Mouse (Mus musculus) brown adipose tissue, adult 24 weeks (tissue): ENCODE results near the gene Tspan32. TPM values are rescaled to one million over a fixed set of nuclear protein-coding genes. Genes with fewer than 3 reads are reported as not detected.

Experiments used
- H3K27ac ChIP-seq: fragments of 200-500 bp; replicated peaks from 2 replicates; pipeline ENCODE4 v1.5.1; 2012; ENCODE audit warnings: low read depth, mild to moderate bottlenecking, low read length
- H3K4me1 ChIP-seq: fragments of 200-500 bp; 2 replicates; pipeline ENCODE4 v1.6.1; 2012; ENCODE audit warnings: low read length, mixed read lengths; ENCODE audit not compliant: control insufficient read depth, insufficient read depth, insufficient read length
- H3K4me3 ChIP-seq: fragments of 200-500 bp; 2 replicates; pipeline ENCODE4 v1.5.1; 2012; ENCODE audit warnings: low read depth, mild to moderate bottlenecking, low read length, moderate library complexity; ENCODE audit not compliant: insufficient read depth
- polyA plus RNA-seq: library from polyadenylated mRNA; stranded (reverse); fragments of >200 nt; gene quantifications from 2 replicates; pipeline ENCODE4 v1.2.4, GENCODE M21; 2012; ENCODE audit not compliant: missing spikeins, insufficient read depth, insufficient read length

Tspan32 gene
- polyA plus RNA-seq, 1 experiment, result 0.83 TPM

DNA sequence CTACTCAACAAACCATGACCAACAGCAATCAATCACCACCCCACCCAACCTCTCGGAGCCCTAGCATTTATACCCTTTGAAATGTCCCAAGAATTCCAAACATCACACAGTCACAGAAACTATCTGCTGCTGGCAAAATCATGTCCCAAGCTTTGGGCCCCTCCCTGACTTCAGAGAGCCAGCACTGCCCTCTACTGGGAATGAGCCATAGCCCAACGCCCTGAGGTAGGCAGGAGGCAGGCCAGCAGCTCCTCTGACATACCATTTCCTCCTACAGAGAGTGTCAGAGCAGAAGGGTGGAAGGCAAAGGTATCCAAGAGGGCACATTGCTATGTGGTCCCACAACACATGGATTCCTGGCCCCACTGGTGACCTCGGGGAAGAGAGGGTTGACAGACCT lies 2.2 kb upstream of the Tspan32 start:
- Histone ChIP-seq H3K4me3 (no peak overlapping the region), H3K4me1 (no peaks in the 10 kb centered on the region)

DNA sequence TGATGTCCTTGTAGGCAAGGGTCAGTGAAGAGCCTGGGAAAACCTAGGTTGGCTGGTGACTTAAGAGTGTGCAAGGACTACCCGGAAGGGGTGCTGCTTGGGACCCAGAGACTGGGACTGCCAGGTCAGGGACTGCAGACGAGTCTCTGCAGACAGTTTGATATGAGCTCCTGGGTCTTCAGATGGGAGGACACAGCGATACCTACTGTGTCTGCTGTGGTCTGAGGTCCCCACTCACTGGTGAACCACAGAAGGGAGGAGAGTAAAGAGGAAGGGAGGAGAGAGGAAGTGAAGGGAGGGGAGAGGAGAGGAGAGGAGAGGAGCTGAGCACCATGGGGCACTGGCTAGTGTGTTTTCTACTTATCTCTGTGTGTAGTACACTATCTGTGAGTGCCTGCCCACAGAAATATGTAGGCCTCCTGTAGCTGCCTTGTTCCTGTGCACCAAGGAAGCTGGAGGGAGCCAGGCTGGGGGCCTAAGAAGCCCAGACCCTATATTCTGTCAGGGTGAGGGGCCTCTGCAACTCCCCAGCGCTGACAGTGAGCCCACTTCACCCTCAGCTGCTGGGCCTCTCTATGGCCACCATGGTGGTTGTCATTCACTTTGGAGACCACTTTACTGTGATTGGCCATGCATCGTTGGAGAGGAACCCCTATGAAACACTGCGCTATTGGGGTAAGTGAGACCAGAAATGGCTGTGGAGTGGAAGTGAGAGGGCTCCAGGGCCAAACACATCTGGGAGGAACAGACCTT lies 674 bp downstream of the Tspan32 start:
- Histone ChIP-seq H3K27ac (0 out of 2 replicates have a peak overlapping the region, but pooled peaks have one; percentile 19), H3K4me1 (peaks cover 10% of the 10 kb centered on the region), H3K4me3 (peak overlapping the region; percentile 9)

More for the DNA sequence above, 2.2 kb upstream of the Tspan32 start:
- no peak overlapping the region for H3K27ac ChIP-seq

DNA sequence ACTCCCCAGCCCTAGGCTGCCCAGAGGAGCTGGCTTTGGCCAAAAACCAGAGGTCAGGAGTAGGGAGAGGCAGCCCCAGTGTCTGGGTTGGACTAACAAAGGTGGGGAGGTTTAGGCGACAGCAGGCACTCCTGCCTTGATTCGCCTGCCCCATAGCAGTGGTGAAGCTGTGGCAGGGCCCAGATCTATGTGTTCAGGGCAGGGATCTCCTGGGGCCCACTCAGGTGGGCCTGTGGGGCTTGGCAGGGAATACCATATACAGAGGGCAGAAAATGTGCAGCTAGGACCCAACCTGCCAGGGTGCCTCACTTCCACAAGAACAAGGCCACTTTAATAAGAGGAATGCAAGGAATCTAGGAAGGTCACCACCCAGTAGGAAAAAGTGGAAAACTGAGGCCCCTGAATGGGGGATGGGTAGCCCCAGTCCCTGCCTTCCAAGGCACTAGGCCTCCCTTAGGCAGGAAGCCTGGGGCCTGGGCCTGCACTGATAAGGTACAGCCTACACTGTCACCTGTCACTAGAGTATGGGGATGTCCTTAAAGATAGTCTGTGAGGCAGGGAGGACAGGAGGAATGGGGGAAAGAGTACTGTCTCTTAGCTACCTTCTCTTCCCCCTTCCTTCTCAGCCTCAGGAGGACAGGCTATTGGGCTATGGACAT lies 1.4 kb downstream of the Tspan32 start:
- Histone ChIP-seq H3K4me1 (peaks cover 10% of the 10 kb centered on the region), H3K4me3 (peak overlapping the region; percentile 9), H3K27ac (0 out of 2 replicates have a peak overlapping the region, but pooled peaks have one; percentile 17)

DNA sequence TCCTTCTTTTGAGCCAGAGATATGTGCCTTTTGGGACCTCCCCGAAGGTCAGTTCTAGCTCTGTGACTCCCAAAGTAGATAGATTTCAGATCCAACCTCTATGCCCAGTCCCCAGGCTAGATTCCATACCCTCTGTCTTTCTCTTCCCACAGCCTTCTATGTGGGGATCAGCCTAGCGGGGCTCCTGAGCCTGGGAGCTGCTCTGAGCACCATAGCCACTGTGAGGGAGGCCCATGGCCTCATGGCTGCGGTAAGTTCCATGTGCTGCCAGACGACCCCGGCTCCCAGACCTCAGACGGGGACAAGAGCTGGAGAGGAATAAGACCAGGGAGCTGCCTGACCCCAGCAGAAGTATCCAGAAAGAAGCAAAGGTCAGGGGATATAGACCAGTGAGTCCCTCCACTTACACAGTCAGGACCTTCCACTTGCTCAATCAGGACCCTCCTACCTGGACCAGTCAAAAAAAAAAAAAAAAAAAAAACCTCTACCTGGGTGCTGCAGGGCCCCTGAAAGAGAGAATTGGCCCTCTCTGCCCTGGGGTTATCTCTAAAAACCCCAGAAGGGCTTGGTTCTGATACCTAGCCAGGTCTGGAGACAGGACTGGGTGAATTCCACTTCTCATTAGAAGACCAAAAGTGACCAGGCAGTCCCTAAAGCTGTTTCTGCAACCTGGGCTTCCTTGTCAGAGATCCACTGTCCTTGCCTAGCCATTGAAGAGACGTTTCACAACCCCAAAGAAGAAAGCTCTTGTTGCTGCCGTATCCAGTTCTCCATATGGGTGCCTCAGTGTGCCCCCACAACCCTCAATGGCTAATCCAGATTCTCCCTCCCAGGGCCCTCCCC lies 2.1 kb downstream of the Tspan32 start:
- peaks cover 10% of the 10 kb centered on the region for H3K4me1 ChIP-seq
- H3K4me3 ChIP-seq, result no peak overlapping the region
- no peak overlapping the region for H3K27ac ChIP-seq

DNA sequence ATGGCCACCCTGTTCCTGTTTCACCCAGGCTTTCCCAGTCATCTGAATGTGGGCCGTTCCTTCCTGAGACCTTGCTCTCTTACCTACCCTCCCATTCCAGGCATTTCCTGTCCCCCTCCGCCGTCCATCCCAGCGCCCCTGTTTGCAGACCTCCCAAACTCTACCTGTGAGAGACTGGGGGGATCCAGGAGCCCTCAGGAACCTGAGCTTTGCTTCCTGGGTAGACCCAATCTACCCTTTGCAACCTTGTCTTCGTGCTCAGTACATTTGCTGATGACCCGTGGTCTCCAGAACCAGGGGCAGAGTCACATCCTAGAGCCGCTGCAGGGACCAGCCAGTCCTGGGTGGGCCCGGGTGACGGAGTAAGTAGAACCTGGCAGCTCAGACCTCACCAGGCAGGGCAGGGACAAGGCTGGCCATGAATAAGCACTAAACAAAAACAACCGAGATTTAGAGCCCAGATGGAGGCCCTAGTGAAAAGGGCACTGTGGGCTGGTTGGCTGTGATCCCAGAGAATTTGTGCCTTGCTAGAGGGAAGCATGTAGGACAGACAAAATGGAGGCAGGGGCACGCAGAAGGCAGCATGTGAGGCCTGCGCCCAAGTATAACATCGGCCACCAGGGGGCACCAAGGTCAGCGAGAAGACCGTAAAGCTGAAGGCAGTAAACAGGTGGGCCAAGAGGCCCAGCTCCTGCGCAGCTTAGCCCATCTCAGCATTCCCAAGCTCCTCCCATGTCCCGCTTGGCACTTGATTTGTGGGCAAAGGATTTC lies 2.9 kb downstream of the Tspan32 start:
- H3K4me3 ChIP-seq, result peak overlapping the region; percentile 24
- H3K4me1 ChIP-seq, result peaks cover 10% of the 10 kb centered on the region
- peak overlapping the region; percentile 84 for H3K27ac ChIP-seq

DNA sequence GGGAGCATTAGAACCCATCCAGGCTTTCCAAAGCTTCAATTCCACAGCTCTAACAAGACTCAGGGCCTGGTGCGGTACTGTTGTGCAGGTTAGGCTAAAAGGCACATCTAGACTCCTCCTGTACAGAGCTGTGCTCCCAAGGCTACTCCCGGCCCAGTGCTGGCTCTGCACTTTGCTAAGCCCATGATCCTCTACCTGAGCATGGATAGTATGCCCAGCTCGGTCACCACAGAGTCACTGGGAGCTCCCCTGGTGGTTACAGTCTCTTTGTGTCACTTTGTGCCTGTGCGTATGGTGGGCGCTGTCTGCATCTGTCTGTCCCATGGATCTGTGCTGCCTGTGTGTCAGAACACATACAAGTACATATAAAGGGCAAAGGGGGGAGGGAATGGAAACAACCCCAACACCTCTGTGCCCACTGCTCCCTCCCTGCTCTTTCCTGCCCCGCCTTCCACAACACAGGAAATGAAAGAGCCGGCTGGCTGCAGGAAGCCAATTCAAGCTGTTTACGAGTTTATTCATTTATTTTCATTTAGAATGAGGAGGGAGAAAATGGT lies 3.6 kb downstream of the Tspan32 start:
- Histone ChIP-seq H3K4me3 (peak overlapping the region; percentile 24), H3K4me1 (peaks cover 13% of the 10 kb centered on the region), H3K27ac (peak overlapping the region; percentile 84)

DNA sequence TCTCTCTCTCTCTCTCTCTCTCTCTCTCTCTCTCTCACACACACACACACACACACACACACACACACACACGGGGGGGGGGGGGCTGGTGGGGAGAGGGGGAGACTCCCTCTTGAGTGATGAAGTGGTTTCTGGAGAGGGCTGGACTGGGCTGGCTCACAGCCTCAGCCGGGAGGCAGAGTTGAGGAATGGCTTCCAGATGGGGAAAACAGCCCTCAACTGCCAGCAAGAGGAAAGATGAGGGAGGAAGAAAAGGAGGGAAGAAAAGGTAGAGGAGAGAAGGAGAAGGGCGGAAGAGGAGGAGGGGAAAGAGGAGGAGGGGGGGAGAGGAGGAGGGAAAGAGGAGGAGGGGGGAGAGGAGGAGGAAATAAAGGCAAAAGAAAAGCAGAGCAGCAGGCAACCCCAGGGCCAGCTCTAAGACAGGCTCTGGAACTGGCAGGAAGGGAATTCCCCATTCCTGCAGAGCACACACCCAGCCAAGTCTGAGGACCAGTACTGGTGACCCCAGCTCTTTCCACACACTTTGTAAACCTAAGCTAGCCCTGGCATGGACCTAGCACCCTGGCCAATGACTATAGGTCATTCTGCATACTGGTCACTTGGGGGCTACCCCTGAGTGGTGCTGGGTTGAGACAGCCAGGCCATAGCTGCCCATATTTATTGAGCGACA lies 4.3 kb downstream of the Tspan32 start:
- H3K4me1 ChIP-seq, result peaks cover 17% of the 10 kb centered on the region
- no peak overlapping the region for H3K4me3 ChIP-seq
- H3K27ac ChIP-seq, result peak overlapping the region; percentile 84

DNA sequence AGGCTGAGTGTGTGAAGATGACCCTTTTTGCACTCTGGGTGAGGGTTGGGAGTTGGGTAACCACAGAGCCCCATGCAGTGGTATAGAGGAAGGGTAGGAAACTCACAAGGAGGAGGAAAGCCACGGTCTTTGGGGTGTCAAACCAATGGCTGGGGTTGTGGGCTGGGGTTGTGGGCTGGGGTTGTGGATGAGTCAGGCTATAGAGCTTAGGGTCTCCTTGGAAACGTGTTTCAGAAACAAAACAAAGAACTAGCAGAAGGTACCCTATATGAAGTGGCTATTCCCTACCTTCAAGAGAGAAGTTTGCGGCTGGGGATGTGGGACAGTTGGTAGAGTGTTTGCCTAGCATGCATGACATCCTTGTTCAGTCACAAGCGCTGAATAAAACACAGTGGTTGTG lies 5.2 kb downstream of the Tspan32 start:
- H3K27ac ChIP-seq, result 0 out of 2 replicates have a peak overlapping the region, but pooled peaks have one; percentile 84

DNA sequence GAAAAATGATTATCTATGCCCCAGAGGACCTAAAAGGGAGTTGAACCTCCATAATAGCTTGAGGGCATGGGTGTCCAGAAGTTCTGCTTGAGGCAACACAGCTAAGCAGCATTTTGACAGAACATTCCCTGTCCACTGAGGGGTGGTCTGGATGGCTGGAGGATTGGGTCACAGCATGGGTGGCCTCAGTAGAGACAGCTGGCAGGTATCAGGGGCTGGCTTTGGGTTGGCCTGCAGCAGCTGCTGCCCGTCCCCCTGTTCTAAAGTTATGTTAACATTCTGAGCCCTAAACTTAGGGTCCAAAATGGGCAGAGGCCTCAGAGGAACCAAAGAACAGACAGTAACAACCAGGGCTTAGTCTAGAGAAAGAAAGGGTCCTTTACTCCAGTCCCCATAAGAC lies 6.4 kb downstream of the Tspan32 start:
- Histone ChIP-seq H3K4me1 (peaks cover 35% of the 10 kb centered on the region), H3K4me3 (no peak overlapping the region), H3K27ac (no peak overlapping the region)

More for the DNA sequence above, 5.2 kb downstream of the Tspan32 start:
- Histone ChIP-seq H3K4me3 (no peak overlapping the region), H3K4me1 (peaks cover 23% of the 10 kb centered on the region)

DNA sequence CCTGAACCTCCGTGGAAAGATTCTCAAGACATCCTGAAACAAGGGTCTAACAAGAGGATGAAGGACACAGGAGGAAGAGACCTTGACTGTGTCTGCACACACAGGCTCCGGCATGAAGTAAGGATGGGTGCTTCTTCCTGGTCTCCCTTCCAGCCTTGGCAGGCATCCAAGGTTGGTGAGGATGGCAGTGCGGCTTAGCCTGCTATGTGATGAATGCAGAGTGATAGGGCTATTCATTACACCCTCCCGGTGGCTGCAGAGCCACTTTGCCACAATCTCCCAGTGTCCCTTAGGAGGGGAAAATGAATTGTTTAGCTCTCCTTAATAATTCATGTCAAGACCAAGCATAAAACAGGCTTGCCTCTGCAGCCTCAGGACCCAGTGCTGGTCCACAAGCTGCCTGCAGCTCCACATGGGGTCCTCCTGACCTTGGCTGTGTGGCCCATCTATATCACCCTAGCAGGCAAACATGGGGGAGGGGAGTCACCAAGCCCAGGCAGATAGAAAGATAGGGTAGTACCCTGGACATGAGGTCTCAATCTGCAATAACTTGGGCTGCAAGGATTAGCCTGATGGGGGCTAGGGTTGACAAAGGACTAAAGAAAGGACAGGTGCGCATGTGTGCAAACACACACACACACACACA lies 7.5 kb downstream of the Tspan32 start:
- H3K4me3 ChIP-seq, result no peak overlapping the region
- no peak overlapping the region for H3K27ac ChIP-seq
- peaks cover 44% of the 10 kb centered on the region for H3K4me1 ChIP-seq

DNA sequence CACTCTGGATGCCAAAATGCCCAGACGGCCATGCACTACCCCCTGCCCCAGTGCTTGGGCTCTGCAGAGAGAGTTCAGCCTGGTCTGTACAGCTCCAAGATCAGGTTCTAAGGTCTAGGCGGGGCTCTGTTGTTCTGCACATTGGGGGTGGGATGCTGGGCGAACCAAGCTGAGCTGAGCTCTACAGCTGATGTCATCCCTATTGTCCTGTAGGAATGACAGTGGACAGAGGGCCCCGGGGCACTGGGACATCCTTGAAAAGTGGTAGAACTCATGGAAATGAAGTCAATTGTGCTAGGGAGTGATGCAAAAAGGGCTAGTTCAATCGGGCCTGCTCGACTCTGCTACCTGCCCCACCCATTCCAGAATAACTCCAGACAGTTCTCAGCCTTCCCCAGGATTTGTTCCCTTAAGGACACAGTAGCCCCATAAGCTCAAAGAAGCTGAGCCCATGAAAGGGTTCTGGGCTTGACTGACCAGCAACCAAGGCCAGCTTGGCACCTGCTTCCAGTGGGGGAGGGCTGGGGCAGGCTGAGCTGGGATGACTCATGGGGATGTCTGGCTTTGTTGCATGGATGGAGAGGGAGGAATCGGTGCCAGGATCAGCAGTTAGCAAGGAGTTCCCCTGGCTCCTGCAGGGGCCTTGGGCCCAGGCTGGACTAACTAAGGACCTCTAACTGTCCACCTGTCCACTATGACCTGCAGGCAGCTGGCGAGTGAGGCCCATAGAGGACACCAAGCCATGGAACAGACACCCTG lies 8.8 kb downstream of the Tspan32 start:
- Histone ChIP-seq H3K27ac (no peak overlapping the region), H3K4me1 (peaks cover 39% of the 10 kb centered on the region), H3K4me3 (no peak overlapping the region)

DNA sequence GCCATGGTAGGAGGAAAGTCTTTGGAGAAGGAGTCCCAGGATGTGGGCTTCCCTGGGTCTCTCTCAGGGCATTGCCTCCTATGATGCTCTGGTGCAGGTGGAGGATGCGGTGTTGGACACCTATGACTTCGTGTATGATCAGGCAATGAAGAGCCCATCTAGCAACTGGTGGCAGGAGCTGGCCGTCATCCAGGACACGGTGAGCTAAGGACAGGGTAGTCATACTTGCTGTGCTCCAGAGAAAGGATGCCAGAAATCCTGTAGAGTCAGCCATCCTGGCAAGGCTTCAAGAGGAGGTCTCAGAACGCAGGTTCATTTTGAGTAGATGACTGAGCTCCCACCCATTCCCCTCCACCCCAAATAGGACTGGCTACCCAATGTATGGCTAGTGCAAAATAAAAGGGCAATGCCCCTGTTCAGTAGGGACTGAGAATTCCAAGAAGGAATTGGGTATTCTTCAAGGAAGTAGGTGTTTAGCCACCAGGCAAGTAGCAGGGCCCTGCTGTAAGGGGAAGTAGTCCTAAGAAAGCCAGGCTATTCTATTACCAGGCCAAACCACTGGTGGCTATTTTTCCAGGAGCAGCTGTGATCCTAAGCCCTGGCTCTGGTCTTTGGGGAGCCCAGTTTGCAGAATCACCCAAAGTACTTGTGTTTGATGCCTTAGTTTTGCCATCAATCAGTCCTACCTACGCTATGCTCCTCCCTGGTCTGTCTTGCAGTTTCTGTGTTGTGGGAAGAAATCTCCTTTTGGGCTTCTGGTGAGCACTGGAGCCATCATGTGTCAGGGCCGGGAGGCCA lies 10.2 kb downstream of the Tspan32 start:
- Histone ChIP-seq H3K27ac (no peak overlapping the region), H3K4me3 (no peak overlapping the region), H3K4me1 (peaks cover 34% of the 10 kb centered on the region)
